Mouse (Mus musculus) stomach, embryonic 16.5 days (tissue): ENCODE results near the gene BC107364. TPM values are rescaled to one million over a fixed set of nuclear protein-coding genes. Genes with fewer than 3 reads are reported as not detected.
"Not testable (repeated sequence)": the region's sequence is repeated elsewhere in the genome, so short reads cannot be mapped to it uniquely, and the experiment has no call there.

Experiments
- ATAC-seq: fragments of 200-750 bp; cut with Nextera tagmentation; 2 replicates; pipeline ENCODE4 v1.8.0; 2017; ENCODE audit warnings: moderate number of reproducible peaks, moderate TSS enrichment; ENCODE audit not compliant: insufficient read depth, low FRiP score
- H3K27ac ChIP-seq: fragments of 300-500 bp; sonication (generic); 2 replicates; pipeline ENCODE4 v1.5.1; 2014; ENCODE audit warnings: low read length
- H3K27me3 ChIP-seq: fragments of 300-500 bp; sonication (generic); 2 replicates; pipeline ENCODE4 v1.6.1; 2014; ENCODE audit warnings: low read length, control low read depth, mixed read lengths; ENCODE audit not compliant: control insufficient read depth, insufficient read depth
- H3K36me3 ChIP-seq: fragments of 300-500 bp; sonication (generic); 2 replicates; pipeline ENCODE4 v1.6.1; 2014; ENCODE audit warnings: low read length; ENCODE audit not compliant: control insufficient read depth, insufficient read depth
- H3K4me1 ChIP-seq: fragments of 300-500 bp; sonication (generic); 2 replicates; pipeline ENCODE4 v1.6.1; 2014; ENCODE audit warnings: low read length, control low read depth, mixed read lengths; ENCODE audit not compliant: control insufficient read depth, insufficient read depth
- H3K4me2 ChIP-seq: fragments of 300-500 bp; sonication (generic); 2 replicates; pipeline ENCODE4 v1.6.1; 2014; ENCODE audit warnings: low read depth, low read length, mixed read lengths
- H3K4me3 ChIP-seq: fragments of 300-500 bp; sonication (generic); replicated peaks from 2 replicates; pipeline ENCODE4 v1.5.1; 2014; ENCODE audit warnings: mild to moderate bottlenecking, low read length
- H3K9ac ChIP-seq: fragments of 300-500 bp; sonication (generic); 2 replicates; pipeline ENCODE4 v1.6.1; 2014; ENCODE audit warnings: low read length
- H3K9me3 ChIP-seq: fragments of 300-500 bp; sonication (generic); replicated peaks from 2 replicates; pipeline ENCODE4 v1.6.1; 2016; ENCODE audit warnings: low read length, control low read depth; ENCODE audit not compliant: control insufficient read depth
- WGBS: fragments of 180-500 bp; shearing (Covaris S2); extraction: QIAGEN DNeasy Blood & Tissue Kit; methylation state at CpG from one replicate; pipeline ENCODE4 v1.1.7; 2014; 5-methylcytosine and 5-hydroxymethylcytosine counted together
- polyA plus RNA-seq: library from polyadenylated mRNA; unstranded; fragments of >200 nt; fragmentation: Nextera tagmentation; extraction: Ambion mirVana; gene quantifications from 2 replicates; pipeline ENCODE4 v1.2.1, GENCODE M21; 2015

The BC107364 gene
- polyA plus RNA-seq: 0.17 and 0.29 TPM in 2 replicates

- not testable (repeated sequence) for H3K4me1 ChIP-seq, H3K4me3 ChIP-seq, H3K4me2 ChIP-seq, H3K9ac ChIP-seq, H3K36me3 ChIP-seq, H3K27me3 ChIP-seq, H3K9me3 ChIP-seq, H3K27ac ChIP-seq
- no CpG with 5 or more reads among the region's 48 CpGs for WGBS
- ATAC-seq: peak; percentile 62; the same call in 1 of the 2 replicates
Measured at GRCm38 (mm10) chr3:96452262-96452661, at the start of gene BC107364. Gene BC107364 (minus strand): TSS chr3:96452306.

GRCm38 (mm10) chr3:96501391-96502115 is 49.4 kb upstream of the BC107364 start:
- peaks cover 4% of the 10 kb centered on the region; the same call in 1 of the 2 replicates for H3K4me1 ChIP-seq
- WGBS: under 1% methylated on average over 32 of the region's 32 CpGs
- H3K9ac ChIP-seq: peak overlapping the region; percentile 76
- peak; percentile 77 for ATAC-seq
- peak overlapping the region; percentile 96 for H3K4me2 ChIP-seq
- H3K4me3 ChIP-seq: peak overlapping the region; percentile 72
- H3K27ac ChIP-seq: peak overlapping the region; percentile 92
- H3K9me3 ChIP-seq: no peaks in the 10 kb centered on the region
- no peaks in the 10 kb centered on the region for H3K36me3 ChIP-seq
- no peaks in the 10 kb centered on the region for H3K27me3 ChIP-seq

DNA sequence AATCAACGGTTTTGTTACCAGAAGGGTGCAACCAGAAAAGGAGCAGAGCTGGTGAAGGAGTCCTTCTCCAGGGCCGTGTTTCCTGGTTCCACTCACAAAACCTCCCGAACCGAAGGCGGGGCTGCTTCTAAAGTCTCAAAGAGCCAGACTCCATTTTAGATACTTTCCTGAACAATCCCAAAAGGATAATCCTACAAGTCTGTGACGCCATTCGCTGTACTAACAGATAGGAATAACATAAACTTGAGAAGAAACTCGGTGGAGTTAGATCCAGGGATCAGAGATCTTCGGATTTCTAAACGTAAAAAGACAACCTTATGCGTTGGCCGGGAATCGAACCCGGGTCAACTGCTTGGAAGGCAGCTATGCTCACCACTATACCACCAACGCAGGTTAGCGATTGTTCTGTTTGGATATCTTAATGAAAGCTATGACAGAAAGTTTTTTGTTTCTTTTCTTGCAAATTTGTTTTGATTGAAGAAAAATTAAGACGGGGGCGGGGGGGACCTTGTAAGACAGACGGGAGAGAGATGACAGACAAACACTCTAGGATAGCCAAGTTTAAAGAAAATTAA is 48.7 kb upstream of the BC107364 start:
- Histone ChIP-seq H3K27me3 (no peaks in the 10 kb centered on the region), H3K27ac (peak overlapping the region; percentile 92), H3K9me3 (no peaks in the 10 kb centered on the region), H3K4me1 (peaks cover 4% of the 10 kb centered on the region; the same call in 1 of the 2 replicates), H3K4me2 (peak overlapping the region; percentile 96), H3K36me3 (no peaks in the 10 kb centered on the region), H3K9ac (peak overlapping the region; percentile 74), H3K4me3 (peak overlapping the region; percentile 72)
- peak; percentile 73 for ATAC-seq
- 0% methylated on average over 19 of the region's 19 CpGs for WGBS

GRCm38 (mm10) chr3:96500289-96500621 is 48.1 kb upstream of the BC107364 start:
- peak overlapping the region; percentile 96 for H3K27ac ChIP-seq
- no peaks in the 10 kb centered on the region for H3K36me3 ChIP-seq
- peak; percentile 79 for ATAC-seq
- WGBS: 0% methylated on average over 17 of the region's 17 CpGs
- peak overlapping the region; percentile 75 for H3K9ac ChIP-seq
- H3K9me3 ChIP-seq: no peaks in the 10 kb centered on the region
- H3K4me3 ChIP-seq: peak overlapping the region; percentile 72
- no peaks in the 10 kb centered on the region for H3K27me3 ChIP-seq
- H3K4me2 ChIP-seq: peak overlapping the region; percentile 96
- peaks cover 4% of the 10 kb centered on the region; the same call in 1 of the 2 replicates for H3K4me1 ChIP-seq

DNA sequence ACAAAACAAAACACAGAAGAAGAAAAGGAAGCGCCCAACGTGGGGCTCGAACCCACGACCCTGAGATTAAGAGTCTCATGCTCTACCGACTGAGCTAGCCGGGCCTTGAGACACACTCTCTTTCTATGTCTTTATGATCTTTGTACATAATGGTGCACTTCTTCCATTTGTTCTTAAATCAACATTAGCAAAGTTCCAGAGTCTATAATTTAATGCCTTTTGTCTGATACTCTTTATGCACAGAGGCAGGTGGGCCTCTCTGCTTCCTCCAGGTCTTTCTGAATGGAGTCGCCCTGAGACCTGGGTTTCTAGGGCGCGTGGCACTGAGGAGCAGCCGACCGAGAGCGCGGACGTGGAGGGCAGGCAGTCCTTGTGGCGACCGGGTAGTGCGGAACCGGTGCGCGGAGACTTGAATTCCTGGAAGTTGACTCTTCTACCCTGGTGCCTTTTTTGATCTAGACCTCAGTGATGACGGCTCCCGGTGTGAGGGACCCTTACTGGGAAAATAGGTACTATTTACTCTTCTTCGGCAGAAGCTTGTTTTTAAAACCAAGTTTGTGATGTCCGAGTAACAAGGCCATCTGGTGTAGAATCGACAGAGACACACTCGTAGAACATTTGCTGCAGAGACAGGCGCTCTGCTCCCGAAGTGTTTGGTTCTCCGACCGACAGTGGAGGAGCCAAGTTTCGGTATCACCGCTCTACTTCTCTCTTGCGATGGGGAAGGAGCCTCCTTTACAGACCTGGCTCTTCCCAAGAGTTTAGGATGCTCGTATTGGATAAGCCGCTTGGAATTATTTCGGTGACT is 47.6 kb upstream of the BC107364 start:
- Histone ChIP-seq H3K9me3 (no peaks in the 10 kb centered on the region), H3K27me3 (no peaks in the 10 kb centered on the region), H3K4me1 (peaks cover 4% of the 10 kb centered on the region; the same call in 1 of the 2 replicates), H3K36me3 (no peaks in the 10 kb centered on the region), H3K4me3 (peak overlapping the region; percentile 72), H3K27ac (peak overlapping the region; percentile 96), H3K4me2 (peak overlapping the region; percentile 96), H3K9ac (peak overlapping the region; percentile 75)
- peak; percentile 30; the same call in 1 of the 2 replicates for ATAC-seq
- WGBS: under 1% methylated on average over 36 of the region's 36 CpGs

DNA sequence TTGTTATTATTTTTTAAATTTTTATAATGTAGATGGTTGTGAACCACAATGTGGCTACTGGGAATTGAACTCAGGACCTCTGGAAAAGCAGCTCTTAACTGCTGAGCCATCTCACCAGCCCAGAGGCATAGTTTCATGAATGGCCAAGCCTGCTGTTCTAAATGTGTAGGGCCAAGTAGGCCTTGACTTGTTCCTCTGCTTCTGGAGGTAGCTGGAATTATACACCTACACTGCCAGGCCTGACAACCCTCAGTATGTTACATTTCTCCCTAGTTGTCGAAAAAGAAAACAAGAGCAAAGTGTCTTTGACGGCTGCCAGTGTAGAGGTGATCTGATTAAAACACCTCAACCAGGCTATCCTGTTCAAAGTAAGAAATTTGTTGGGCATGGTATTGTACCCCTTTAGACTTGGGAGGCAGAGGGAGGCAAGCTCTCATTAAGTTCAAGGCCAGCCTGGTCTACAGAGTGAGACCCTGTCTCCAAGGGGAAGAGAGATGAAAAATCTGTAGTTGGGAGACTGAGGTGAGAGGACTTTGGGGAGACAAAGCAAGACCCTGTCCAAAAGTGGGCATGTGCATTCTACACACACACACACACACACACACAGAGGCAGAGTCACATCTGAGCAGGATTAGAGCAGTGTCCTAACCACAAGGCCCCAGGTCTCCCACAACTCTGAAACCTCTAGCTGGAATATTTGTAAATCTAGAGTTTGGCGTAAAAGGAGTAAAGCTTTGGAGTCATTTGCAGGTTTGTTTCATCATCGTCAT is 46.6 kb upstream of the BC107364 start:
- peaks cover 4% of the 10 kb centered on the region; the same call in 1 of the 2 replicates for H3K4me1 ChIP-seq
- no peaks in the 10 kb centered on the region for H3K9me3 ChIP-seq
- no peak overlapping the region for H3K9ac ChIP-seq
- H3K36me3 ChIP-seq: no peaks in the 10 kb centered on the region
- no peaks in the 10 kb centered on the region for H3K27me3 ChIP-seq
- peak overlapping the region; percentile 96 for H3K4me2 ChIP-seq
- WGBS: 83% methylated on average over 4 of the region's 4 CpGs
- H3K27ac ChIP-seq: no peak overlapping the region
- no peak for ATAC-seq
- H3K4me3 ChIP-seq: no peak overlapping the region

- no peaks in the 10 kb centered on the region for H3K4me1 ChIP-seq
- H3K36me3 ChIP-seq: no peaks in the 10 kb centered on the region
- no peaks in the 10 kb centered on the region for H3K27me3 ChIP-seq
- H3K9ac ChIP-seq: peak overlapping the region; percentile 73
- peak overlapping the region; percentile 63 for H3K4me3 ChIP-seq
- WGBS: under 1% methylated on average over 19 of the region's 19 CpGs
- no peaks in the 10 kb centered on the region for H3K9me3 ChIP-seq
- peak; percentile 38; the same call in 1 of the 2 replicates for ATAC-seq
- no peak overlapping the region for H3K27ac ChIP-seq
- peak overlapping the region; percentile 90 for H3K4me2 ChIP-seq
Measured at GRCm38 (mm10) chr3:96497451-96498028, 45.4 kb upstream of the BC107364 start.

- Histone ChIP-seq H3K9ac (peak overlapping the region; percentile 73), H3K4me3 (peak overlapping the region; percentile 63), H3K4me2 (peak overlapping the region; percentile 90)
- not testable (repeated sequence) for H3K36me3 ChIP-seq, ATAC-seq, H3K27ac ChIP-seq, H3K4me1 ChIP-seq, H3K27me3 ChIP-seq, H3K9me3 ChIP-seq
- WGBS: 19% methylated on average over 14 of the region's 14 CpGs
Measured at GRCm38 (mm10) chr3:96496620-96497275, 44.6 kb upstream of the BC107364 start.
